Mouse (Mus musculus): ENCODE results near the gene Mthfsl. TPM values are rescaled to one million over a fixed set of nuclear protein-coding genes. Genes with fewer than 3 reads are reported as not detected.
"Not testable (repeated sequence)": the region's sequence is repeated elsewhere in the genome, so short reads cannot be mapped to it uniquely, and the experiment has no call there.

Gene Mthfsl
- total RNA-seq (2021) = 10 to 100 TPM; 21.8 to 24.0 TPM

DNA sequence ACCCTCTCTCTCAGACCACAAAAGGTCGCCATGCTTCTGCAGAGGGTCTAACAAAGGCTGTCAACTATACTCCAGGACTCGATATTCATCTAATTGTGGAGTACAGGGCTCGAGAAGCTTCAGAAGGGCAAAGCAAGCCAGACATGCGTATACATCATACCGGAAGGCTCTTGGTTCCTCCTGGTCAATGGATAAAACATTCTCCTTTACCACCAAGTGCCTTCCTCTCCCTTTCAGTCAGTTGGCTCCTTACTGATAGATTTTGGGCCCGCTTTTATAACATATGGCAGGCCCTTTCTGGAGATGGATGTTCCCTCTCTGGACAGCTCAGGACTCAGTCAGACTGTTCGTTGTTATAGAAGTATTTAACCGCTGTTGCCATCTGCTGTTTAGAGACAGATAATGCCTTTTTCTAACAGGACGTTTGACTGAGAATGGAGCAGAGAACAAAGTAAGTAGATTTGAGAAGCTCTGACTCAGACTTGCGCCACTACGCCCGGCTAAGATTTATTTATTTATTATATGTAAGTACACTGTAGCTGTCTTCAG lies at the start of gene Mthfsl:
TSS of gene Mthfsl (minus strand) at position 308 of the 549 bp plus-strand sequence.
- peak; percentile 19 for DNase-seq

DNA sequence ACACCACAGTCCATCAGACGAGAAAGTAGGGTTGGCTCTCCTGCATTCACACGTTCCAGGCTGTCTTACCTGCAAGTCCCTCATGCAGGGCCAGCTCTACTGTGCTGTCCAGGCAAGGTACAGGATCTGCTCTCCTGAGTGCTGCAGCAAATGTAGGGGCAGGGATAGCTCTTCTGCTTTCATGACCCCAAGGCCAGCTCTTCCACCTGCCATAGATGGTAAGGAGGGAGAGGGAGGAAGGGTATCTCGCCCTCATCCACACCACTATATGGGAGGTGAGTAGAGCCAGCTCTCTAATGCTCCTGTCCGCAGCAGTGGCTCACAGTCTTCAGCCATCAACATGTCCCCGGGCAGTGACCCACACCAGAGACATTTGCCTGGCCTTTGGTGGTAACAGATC lies 49.4 kb upstream of the Mthfsl start:
- DNase-seq = not testable (repeated sequence)

- DNase-seq = peak; percentile 60
Observed at GRCm38 (mm10) chr9:88746687-88747086, 26.6 kb upstream of the Mthfsl start.

- DNase-seq = not testable (repeated sequence)
Observed at GRCm38 (mm10) chr9:88746046-88746445, 25.9 kb upstream of the Mthfsl start.

GRCm38 (mm10) chr9:88735289-88735688 lies 15.2 kb upstream of the Mthfsl start:
- not testable (repeated sequence) for DNase-seq

GRCm38 (mm10) chr9:88733182-88733581 lies 13.1 kb upstream of the Mthfsl start:
- DNase-seq = not testable (repeated sequence)

- not testable (repeated sequence) for DNase-seq
Observed at GRCm38 (mm10) chr9:88732334-88732733, 12.2 kb upstream of the Mthfsl start.

GRCm38 (mm10) chr9:88731728-88732127 lies 11.6 kb upstream of the Mthfsl start, which contains the start of gene Bcl2a1d:
Gene Bcl2a1d, minus strand, starts transcription at chr9:88731914.
- DNase-seq = not testable (repeated sequence)

GRCm38 (mm10) chr9:88728311-88728710 lies 8.2 kb upstream of the Mthfsl start:
- not testable (repeated sequence) for DNase-seq

DNA sequence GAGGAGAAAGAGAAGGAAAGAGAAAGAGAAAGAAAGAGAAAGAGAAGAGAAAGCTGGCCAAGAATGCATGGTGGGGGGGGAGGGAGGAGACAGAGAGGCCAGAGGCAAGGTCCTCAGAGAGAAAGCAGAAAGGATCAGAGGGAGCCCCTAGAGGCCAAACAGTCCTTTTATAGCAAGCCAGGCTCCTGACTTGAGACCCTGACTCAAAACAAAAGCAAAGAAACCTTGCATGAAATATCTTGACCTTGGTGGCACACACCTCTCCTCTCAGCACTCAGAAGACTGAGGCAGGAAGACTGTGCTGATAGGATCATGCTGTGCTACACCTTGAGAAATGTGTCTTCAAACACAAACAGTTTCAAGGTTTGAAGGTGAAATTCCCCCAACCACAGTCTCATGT lies 1.5 kb upstream of the Mthfsl start:
- DNase-seq = not testable (repeated sequence)

- DNase-seq = not testable (repeated sequence)
Observed at GRCm38 (mm10) chr9:88719073-88719921, 799 bp downstream of the Mthfsl start.

GRCm38 (mm10) chr9:88718593-88718992 lies 1.5 kb downstream of the Mthfsl start:
- DNase-seq = not testable (repeated sequence)

- DNase-seq = peak; percentile 61
Observed at GRCm38 (mm10) chr9:88718140-88718539, 2.0 kb downstream of the Mthfsl start.

- not testable (repeated sequence) for DNase-seq
Observed at GRCm38 (mm10) chr9:88714515-88714914, 5.6 kb downstream of the Mthfsl start.

DNA sequence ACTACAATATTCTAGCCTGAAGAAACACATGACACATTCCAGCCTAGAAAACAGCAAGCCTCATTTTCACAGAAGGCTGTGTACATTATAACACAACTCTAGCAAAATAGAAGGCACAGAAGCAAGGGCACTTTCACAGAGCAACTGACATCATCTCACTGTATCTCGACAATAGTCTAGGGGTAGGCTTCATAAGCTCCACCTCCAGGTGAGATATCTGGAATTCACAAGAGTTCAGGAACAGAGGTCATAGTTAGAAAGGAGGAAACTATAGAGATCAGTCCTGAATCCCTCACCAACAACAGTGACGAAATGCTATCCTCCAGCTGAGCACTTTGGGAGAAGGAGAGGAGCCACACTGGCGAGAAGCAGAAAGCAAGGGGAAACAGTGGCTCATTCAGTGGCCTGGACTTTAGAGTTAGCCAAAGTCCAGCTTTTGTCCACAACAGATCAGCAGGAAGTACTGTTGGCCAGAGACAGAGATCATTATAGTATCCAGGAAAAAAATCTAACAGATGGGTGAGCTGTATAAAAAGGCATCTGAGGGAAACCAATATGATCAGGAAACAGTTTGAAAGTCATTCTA lies 7.8 kb downstream of the Mthfsl start:
- not testable (repeated sequence) for DNase-seq

DNA sequence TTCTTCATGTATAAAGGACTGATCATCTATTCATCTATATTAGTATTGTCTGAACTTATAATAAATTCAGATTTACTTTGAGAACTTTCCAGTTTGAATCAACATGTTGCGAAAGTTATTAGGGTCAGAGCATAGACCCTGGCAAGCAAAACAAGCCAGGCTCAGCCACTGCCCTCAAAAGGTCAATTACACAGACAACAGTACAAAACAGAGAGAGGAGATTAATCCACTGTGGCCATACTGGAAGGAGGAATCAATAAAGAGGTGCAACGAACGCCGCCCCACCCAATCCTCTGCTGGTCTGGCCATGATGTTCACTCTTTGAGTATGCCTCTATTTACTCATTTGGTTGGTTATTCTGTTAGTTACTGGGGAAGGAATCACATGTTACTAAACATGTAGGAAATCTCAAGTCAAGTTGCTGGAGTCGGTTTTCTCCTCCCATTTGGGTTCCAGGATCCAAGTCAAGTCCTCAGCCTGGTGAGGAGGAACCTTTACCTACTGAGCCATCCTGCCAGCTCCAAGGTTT lies 9.1 kb downstream of the Mthfsl start:
- not testable (repeated sequence) for DNase-seq

- not testable (repeated sequence) for DNase-seq
Observed at GRCm38 (mm10) chr9:88710439-88710838, 9.7 kb downstream of the Mthfsl start.

GRCm38 (mm10) chr9:88709794-88710193 lies 10.3 kb downstream of the Mthfsl start:
- not testable (repeated sequence) for DNase-seq

DNA sequence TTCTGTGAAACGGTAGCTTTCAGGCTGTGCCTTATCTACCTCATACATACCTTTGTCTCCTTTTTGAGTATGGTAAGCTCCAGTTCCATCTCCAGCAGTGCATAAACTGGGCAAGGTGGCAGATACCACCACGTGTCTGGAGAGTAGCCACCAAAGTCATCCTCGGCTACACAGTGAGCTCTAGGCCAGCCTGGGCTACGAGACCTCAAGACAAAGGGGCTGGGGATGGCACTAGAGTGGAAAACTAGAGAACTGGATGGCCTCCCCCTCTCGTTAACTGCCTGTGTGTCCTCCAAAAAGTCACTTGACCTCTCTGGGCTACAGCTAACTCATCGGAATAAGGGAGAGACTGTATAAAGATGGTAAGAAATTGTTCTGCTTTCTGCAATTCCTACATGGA lies 10.8 kb downstream of the Mthfsl start:
- no peak for DNase-seq

GRCm38 (mm10) chr9:88706700-88707099 lies 13.4 kb downstream of the Mthfsl start:
- no peak for DNase-seq

- DNase-seq = not testable (repeated sequence)
Observed at GRCm38 (mm10) chr9:88705157-88705556, 14.9 kb downstream of the Mthfsl start.

DNA sequence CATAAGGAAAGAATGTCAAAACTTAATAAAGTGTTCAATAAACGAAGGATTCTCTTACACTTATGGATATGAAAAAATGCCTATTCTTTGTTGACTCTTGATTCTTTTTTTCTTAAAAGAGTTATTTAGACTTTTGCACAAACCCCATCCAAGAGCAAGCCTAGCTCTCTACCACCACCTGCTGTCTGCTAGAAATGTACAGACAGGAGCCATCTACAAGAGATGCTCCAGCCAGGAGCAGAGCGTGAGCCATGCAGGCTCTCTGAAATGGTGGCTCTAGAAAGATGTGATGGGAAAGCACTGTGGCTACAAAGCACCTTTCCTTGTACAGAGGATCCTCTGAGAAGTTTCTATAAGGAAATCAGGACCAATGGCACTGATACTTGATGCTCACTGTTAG lies 21.4 kb downstream of the Mthfsl start:
- DNase-seq = not testable (repeated sequence)

DNA sequence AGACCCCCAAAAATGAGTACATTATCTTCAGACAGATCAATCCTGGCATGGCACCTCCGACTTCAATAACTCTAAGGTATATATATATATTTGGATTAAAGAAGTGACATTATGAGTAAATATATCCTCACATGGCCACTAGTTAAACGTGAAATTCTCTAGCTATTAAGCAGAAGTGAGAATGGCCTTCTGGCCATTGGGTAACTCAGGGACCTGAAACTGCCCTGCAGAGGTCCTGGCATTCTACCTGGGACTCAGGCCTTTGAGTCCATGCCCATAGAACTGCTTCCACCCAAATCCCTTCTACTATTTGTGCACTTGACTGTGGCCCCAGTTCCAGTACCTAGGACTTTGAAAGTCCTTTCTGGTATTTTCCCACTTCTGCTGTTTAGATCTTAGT lies 28.8 kb downstream of the Mthfsl start:
- not testable (repeated sequence) for DNase-seq

All from heart, postnatal 4 days (tissue).